Mouse (Mus musculus) gastrocnemius, postnatal 36 days (tissue): Measurements from ENCODE around the gene Psmf1. TPM values are rescaled to one million over a fixed set of nuclear protein-coding genes. Genes with fewer than 3 reads are reported as not detected.

Source experiments
- total RNA-seq, 2 experiments: library from RNA; stranded (reverse); gene quantifications; 2 replicates each; pipeline ENCODE4 v1.2.3; 2021

Psmf1 gene
- total RNA-seq, 2 experiments from 2014 or later = 17.0 to 19.9 TPM

Other genes starting within 250 kb of the Psmf1 start
- 100 to 1,000 TPM; 150 to 166 TPM for gene Fkbp1a, start 201.7 kb downstream of the Psmf1 start, total RNA-seq
- gene Sdcbp2, start 171.6 kb downstream of the Psmf1 start, total RNA-seq = under 1 TPM; 0.48 to 0.54 TPM
- 10 to 100 TPM; 25.7 to 33.6 TPM for gene Snph, start 111.6 kb downstream of the Psmf1 start, total RNA-seq
- not detected for gene Rad21l, start 75.7 kb downstream of the Psmf1 start, total RNA-seq
- 1 to 10 TPM in 1 of 2 experiments, under 1 TPM in 1; 0.42 to 1.3 TPM for gene Tmem74b, start 42.2 kb downstream of the Psmf1 start, total RNA-seq
- not detected for gene Rspo4, start 98.7 kb upstream of the Psmf1 start, total RNA-seq
- gene Angpt4, start 167.0 kb upstream of the Psmf1 start, total RNA-seq = under 1 TPM; 0.10 to 0.15 TPM
- gene Fam110a, start 236.0 kb upstream of the Psmf1 start, total RNA-seq = 1 to 10 TPM; 2.5 to 2.6 TPM